Mouse (Mus musculus): ENCODE results near the gene Slc6a18. TPM values are rescaled to one million over a fixed set of nuclear protein-coding genes. Genes with fewer than 3 reads are reported as not detected.

The Slc6a18 gene
- polyA plus RNA-seq, 1 experiment from 2014 or later, result not detected

DNA sequence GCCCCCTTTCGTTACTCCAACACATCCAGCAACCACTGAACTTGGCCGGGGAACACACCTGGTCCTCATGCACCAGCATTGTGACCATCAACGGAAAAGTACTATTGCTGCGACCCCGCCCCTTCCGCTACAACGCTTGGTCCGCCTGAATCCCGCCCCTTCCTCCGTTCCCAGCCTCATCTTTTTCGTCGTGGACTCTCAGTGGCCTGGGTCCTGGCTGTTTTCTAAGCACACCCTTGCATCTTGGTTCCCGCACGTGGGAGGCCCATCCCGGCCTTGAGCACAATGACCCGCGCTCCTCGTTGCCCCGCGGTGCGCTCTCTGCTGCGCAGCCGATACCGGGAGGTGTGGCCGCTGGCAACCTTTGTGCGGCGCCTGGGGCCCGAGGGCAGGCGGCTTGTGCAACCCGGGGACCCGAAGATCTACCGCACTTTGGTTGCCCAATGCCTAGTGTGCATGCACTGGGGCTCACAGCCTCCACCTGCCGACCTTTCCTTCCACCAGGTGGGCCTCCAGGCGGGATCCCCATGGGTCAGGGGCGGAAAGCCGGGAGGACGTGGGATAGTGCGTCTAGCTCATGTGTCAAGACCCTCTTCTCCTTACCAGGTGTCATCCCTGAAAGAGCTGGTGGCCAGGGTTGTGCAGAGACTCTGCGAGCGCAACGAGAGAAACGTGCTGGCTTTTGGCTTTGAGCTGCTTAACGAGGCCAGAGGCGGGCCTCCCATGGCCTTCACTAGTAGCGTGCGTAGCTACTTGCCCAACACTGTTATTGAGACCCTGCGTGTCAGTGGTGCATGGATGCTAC lies 50.9 kb downstream of the Slc6a18 start, which contains the start of gene Tert:
Gene Tert, plus strand, starts transcription at position 167 of the 805 bp plus-strand sequence.
- peak; percentile 84 for ATAC-seq (ENCODE audit: low FRiP score)
- no peaks in the 10 kb centered on the region for H3K36me3 ChIP-seq (replicated peaks)
- H3K27me3 ChIP-seq, result 0 out of 2 replicates have a peak, but pooled peaks cover 3% of the 10 kb centered on the region
- peak within 1 kb of the TSS; percentile 58 for H3K4me3 ChIP-seq (replicated peaks)
- peak within 1 kb of the TSS; percentile 85 for H3K4me2 ChIP-seq
- WGBS, result 10% methylated on average over 47 of the region's 47 CpGs
- peak within 1 kb of the TSS; percentile 72 for H3K9ac ChIP-seq
- peaks cover 29% of the 10 kb centered on the region for H3K4me1 ChIP-seq
- no peaks in the 10 kb centered on the region for H3K9me3 ChIP-seq
- no peak within 1 kb of the TSS for H3K27ac ChIP-seq

- WGBS, result 39% methylated on average over 6 of the region's 6 CpGs
- H3K9me3 ChIP-seq, result no peaks in the 10 kb centered on the region
- H3K36me3 ChIP-seq (replicated peaks), result peaks cover 3% of the 10 kb centered on the region; the same call in 1 of the 2 replicates
- H3K27ac ChIP-seq, result no peak overlapping the region
- H3K4me2 ChIP-seq, result peak overlapping the region; percentile 85
- H3K27me3 ChIP-seq, result 0 out of 2 replicates have a peak, but pooled peaks cover 3% of the 10 kb centered on the region
- ATAC-seq (ENCODE audit: low FRiP score), result no peak; the same call in 1 of the 2 replicates
- H3K4me1 ChIP-seq, result peaks cover 29% of the 10 kb centered on the region
- H3K9ac ChIP-seq, result peak overlapping the region; percentile 72; the same call in 1 of the 2 replicates
- H3K4me3 ChIP-seq (replicated peaks), result peak overlapping the region; percentile 58
Observed at GRCm38 (mm10) chr13:73626410-73626744, 51.4 kb downstream of the Slc6a18 start.

GRCm38 (mm10) chr13:73620637-73621036 lies 57.2 kb downstream of the Slc6a18 start:
- Histone ChIP-seq H3K9me3 (no peaks in the 10 kb centered on the region), H3K4me3 (replicated peaks) (no peak overlapping the region), H3K36me3 (replicated peaks) (peaks cover 55% of the 10 kb centered on the region), H3K27ac (no peak overlapping the region), H3K9ac (no peak overlapping the region), H3K4me1 (no peaks in the 10 kb centered on the region), H3K27me3 (no peaks in the 10 kb centered on the region), H3K4me2 (no peak overlapping the region)
- ATAC-seq (ENCODE audit: low FRiP score), result no peak
- WGBS, result 81% methylated on average over 6 of the region's 6 CpGs

DNA sequence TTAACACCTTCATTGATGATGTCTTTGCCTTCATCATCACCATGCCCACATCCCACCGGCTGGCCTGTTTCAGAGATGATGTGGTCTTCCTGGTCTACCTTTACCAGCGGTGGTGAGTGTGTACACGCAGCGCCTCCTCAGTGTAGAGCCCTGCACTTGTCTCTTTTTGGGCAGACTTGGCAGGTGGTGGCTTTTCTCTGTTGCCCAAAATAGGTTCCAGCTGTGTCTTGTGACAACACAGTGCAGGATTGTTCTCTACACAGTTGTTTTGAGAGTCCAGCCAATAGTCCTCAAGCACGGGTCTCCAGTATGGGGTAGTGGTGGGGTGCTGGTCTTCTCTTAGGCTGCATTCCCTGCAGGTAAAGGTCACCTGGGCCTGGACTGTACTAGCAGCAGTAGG lies 59.4 kb downstream of the Slc6a18 start:
- no peak overlapping the region for H3K4me3 ChIP-seq (replicated peaks)
- no peak for ATAC-seq (ENCODE audit: low FRiP score)

More for the DNA sequence above, 59.4 kb downstream of the Slc6a18 start:
- no peak overlapping the region for H3K27ac ChIP-seq
- no peaks in the 10 kb centered on the region for H3K4me1 ChIP-seq
- H3K4me2 ChIP-seq, result no peak overlapping the region
- H3K36me3 ChIP-seq (replicated peaks), result peaks cover 78% of the 10 kb centered on the region
- no peaks in the 10 kb centered on the region for H3K27me3 ChIP-seq
- no peaks in the 10 kb centered on the region for H3K9me3 ChIP-seq
- no peak overlapping the region for H3K9ac ChIP-seq
- WGBS, result 92% methylated on average over 5 of the region's 5 CpGs

Other genes with a start within 250 kb of the Slc6a18 start
- 65.9 and 67.0 TPM in 2 replicates for gene Lpcat1, start 210.8 kb downstream of the Slc6a18 start, polyA plus RNA-seq (2016; fragmentation: Nextera tagmentation; extraction: Ambion mirVana)
- gene Slc6a3, start 141.3 kb downstream of the Slc6a18 start, polyA plus RNA-seq (2016; fragmentation: Nextera tagmentation; extraction: Ambion mirVana), result 0.15 TPM in 1 of 2 replicates, not detected in the other
- 103 and 108 TPM in 2 replicates for gene Clptm1l, start 74.0 kb downstream of the Slc6a18 start, polyA plus RNA-seq (2016; fragmentation: Nextera tagmentation; extraction: Ambion mirVana)
- 6.9 and 8.0 TPM in 2 replicates for gene Tert, start 51.1 kb downstream of the Slc6a18 start, polyA plus RNA-seq (2016; fragmentation: Nextera tagmentation; extraction: Ambion mirVana)
- 0.06 and 0.22 TPM in 2 replicates for gene Slc6a19, start 26.8 kb upstream of the Slc6a18 start, polyA plus RNA-seq (2016; fragmentation: Nextera tagmentation; extraction: Ambion mirVana)
- gene Slc12a7, start 55.1 kb upstream of the Slc6a18 start, polyA plus RNA-seq (2016; fragmentation: Nextera tagmentation; extraction: Ambion mirVana), result 40.6 and 48.9 TPM in 2 replicates
- gene Nkd2, start 169.6 kb upstream of the Slc6a18 start, polyA plus RNA-seq (2016; fragmentation: Nextera tagmentation; extraction: Ambion mirVana), result 7.9 and 8.8 TPM in 2 replicates